Mouse (Mus musculus) lung, postnatal 0 days (tissue): Measurements from ENCODE around the gene Hyou1. TPM values are rescaled to one million over a fixed set of nuclear protein-coding genes. Genes with fewer than 3 reads are reported as not detected.
"Not testable (repeated sequence)": the region's sequence is repeated elsewhere in the genome, so short reads cannot be mapped to it uniquely, and the experiment has no call there.

Experiments used
- ATAC-seq: fragments of 200-750 bp; cut with Nextera tagmentation; 2 replicates; pipeline ENCODE4 v1.8.0; 2017; ENCODE audit warnings: moderate library complexity
- DNase-seq: peaks from one replicate; pipeline ENCODE4 v3.0.0-alpha.2; 2016; ENCODE audit warnings: low spot score
- H3K27ac ChIP-seq: fragments of 300-500 bp; sonication (generic); 2 replicates; pipeline ENCODE4 v1.5.1; 2014; ENCODE audit warnings: antibody characterized with exemption, mild to moderate bottlenecking, low read length, mixed read lengths
- H3K27me3 ChIP-seq: fragments of 300-500 bp; sonication (generic); replicated peaks from 2 replicates; pipeline ENCODE4 v1.6.1; 2014; ENCODE audit warnings: low read length, mixed read lengths; ENCODE audit not compliant: insufficient read depth
- H3K36me3 ChIP-seq: fragments of 300-500 bp; sonication (generic); 2 replicates; pipeline ENCODE4 v1.6.1; 2014; ENCODE audit warnings: low read length, mixed read lengths; ENCODE audit not compliant: insufficient read depth
- H3K4me1 ChIP-seq: fragments of 300-500 bp; sonication (generic); 2 replicates; pipeline ENCODE4 v1.6.1; 2014; ENCODE audit warnings: antibody characterized with exemption, low read depth, low read length, mixed read lengths; ENCODE audit not compliant: insufficient read depth
- H3K4me2 ChIP-seq: fragments of 300-500 bp; sonication (generic); replicated peaks from 2 replicates; pipeline ENCODE4 v1.6.1; 2014; ENCODE audit warnings: low read depth, mild to moderate bottlenecking, low read length, moderate library complexity, mixed read lengths
- H3K4me3 ChIP-seq: fragments of 300-500 bp; sonication (generic); 2 replicates; pipeline ENCODE4 v1.5.1; 2014; ENCODE audit warnings: low read depth, low read length
- H3K9ac ChIP-seq: fragments of 300-500 bp; sonication (generic); replicated peaks from 2 replicates; pipeline ENCODE4 v1.6.1; 2014; ENCODE audit warnings: low read depth, mild to moderate bottlenecking
- H3K9me3 ChIP-seq: fragments of 300-500 bp; sonication (generic); 2 replicates; pipeline ENCODE4 v1.6.1; 2016; ENCODE audit warnings: low read length, mixed read lengths
- CTCF ChIP-seq: IDR thresholded peaks from 2 replicates; pipeline ENCODE4 v1.5.1; 2016; ENCODE audit warnings: antibody characterized with exemption, mild to moderate bottlenecking
- EP300 ChIP-seq: IDR thresholded peaks from 2 replicates; pipeline ENCODE4 v1.6.1; 2016; ENCODE audit warnings: antibody characterized with exemption, mild to moderate bottlenecking, control low read depth
- WGBS: fragments of 180-500 bp; shearing (Covaris S2); extraction: QIAGEN DNeasy Blood & Tissue Kit; methylation state at CpG from one replicate; pipeline ENCODE4 v1.1.7; 2014; 5-methylcytosine and 5-hydroxymethylcytosine counted together
- polyA plus RNA-seq: library from polyadenylated mRNA; unstranded; fragments of >200 nt; fragmentation: Nextera tagmentation; extraction: Ambion mirVana; gene quantifications from 2 replicates; pipeline ENCODE4 v1.2.1, GENCODE M21; 2015

Gene Hyou1
- polyA plus RNA-seq, 1 experiment from 2014 or later: 11.4 TPM

- Histone ChIP-seq H3K9ac (peak overlapping the region; percentile 81), H3K27me3 (no peaks in the 10 kb centered on the region), H3K4me1 (peaks cover 5% of the 10 kb centered on the region), H3K4me3 (peak overlapping the region; percentile 65), H3K36me3 (peaks cover 15% of the 10 kb centered on the region; the same call in 1 of the 2 replicates), H3K9me3 (no peaks in the 10 kb centered on the region), H3K27ac (0 out of 2 replicates have a peak overlapping the region, but pooled peaks have one; percentile 83), H3K4me2 (peak overlapping the region; percentile 98)
- TF ChIP-seq CTCF (no peak), EP300 (no peak)
- no peak for DNase-seq
- WGBS: 2% methylated on average over 5 of the region's 5 CpGs
- no peak for ATAC-seq
Measured at GRCm38 (mm10) chr9:44336093-44336406, 43.2 kb upstream of the Hyou1 start.

- H3K36me3 ChIP-seq: peaks cover 15% of the 10 kb centered on the region; the same call in 1 of the 2 replicates
Measured at GRCm38 (mm10) chr9:44336513-44336912, 42.8 kb upstream of the Hyou1 start.

GRCm38 (mm10) chr9:44336964-44337363 is 42.3 kb upstream of the Hyou1 start:
- peaks cover 15% of the 10 kb centered on the region; the same call in 1 of the 2 replicates for H3K36me3 ChIP-seq
- no peak overlapping the region for H3K27ac ChIP-seq
- 42% methylated on average over 3 of the region's 3 CpGs for WGBS

More at GRCm38 (mm10) chr9:44336513-44336912, 42.8 kb upstream of the Hyou1 start:
- H3K9ac ChIP-seq, H3K27ac ChIP-seq, H3K27me3 ChIP-seq, DNase-seq, H3K9me3 ChIP-seq, H3K4me3 ChIP-seq, ATAC-seq, H3K4me1 ChIP-seq: not testable (repeated sequence)
- WGBS: 25% methylated on average over 4 of the region's 4 CpGs
- H3K4me2 ChIP-seq: peak overlapping the region; percentile 98; the same call in 1 of the 2 replicates

GRCm38 (mm10) chr9:44337436-44338169 is 41.7 kb upstream of the Hyou1 start:
- no peak overlapping the region for H3K4me3 ChIP-seq
- 53% methylated on average over 9 of the region's 9 CpGs for WGBS
- H3K9me3 ChIP-seq: no peaks in the 10 kb centered on the region
- ATAC-seq (no peak), DNase-seq (no peak)
- H3K27me3 ChIP-seq: no peaks in the 10 kb centered on the region
- H3K4me1 ChIP-seq: peaks cover 5% of the 10 kb centered on the region
- no peak for TF ChIP-seq CTCF
- no peak for TF ChIP-seq EP300
- H3K9ac ChIP-seq: no peak overlapping the region
- peaks cover 11% of the 10 kb centered on the region; the same call in 1 of the 2 replicates for H3K36me3 ChIP-seq
- H3K4me2 ChIP-seq: no peak overlapping the region
- H3K27ac ChIP-seq: no peak overlapping the region

More at GRCm38 (mm10) chr9:44336964-44337363, 42.3 kb upstream of the Hyou1 start:
- Histone ChIP-seq H3K9ac (no peak overlapping the region), H3K27me3 (no peaks in the 10 kb centered on the region), H3K9me3 (no peaks in the 10 kb centered on the region), H3K4me2 (peak overlapping the region; percentile 98; the same call in 1 of the 2 replicates), H3K4me1 (peaks cover 5% of the 10 kb centered on the region), H3K4me3 (no peak overlapping the region)
- no peak for TF ChIP-seq EP300
- no peak for TF ChIP-seq CTCF
- DNase-seq: no peak
- ATAC-seq: no peak

GRCm38 (mm10) chr9:44338574-44338973 is 40.7 kb upstream of the Hyou1 start:
- no peak overlapping the region for H3K27ac ChIP-seq
- no peaks in the 10 kb centered on the region for H3K9me3 ChIP-seq
- ATAC-seq: no peak
- H3K9ac ChIP-seq: no peak overlapping the region
- 73% methylated on average over 5 of the region's 5 CpGs for WGBS
- H3K27me3 ChIP-seq: no peaks in the 10 kb centered on the region
- DNase-seq: no peak
- TF ChIP-seq EP300 (no peak), CTCF (peak; percentile 32; the same call in 1 of the 2 replicates)
- H3K4me2 ChIP-seq: no peak overlapping the region
- H3K4me1 ChIP-seq: peaks cover 13% of the 10 kb centered on the region
- H3K4me3 ChIP-seq: no peak overlapping the region
- H3K36me3 ChIP-seq: peaks cover 4% of the 10 kb centered on the region; the same call in 1 of the 2 replicates

- no peak overlapping the region for H3K4me2 ChIP-seq
- no peak overlapping the region for H3K9ac ChIP-seq
- WGBS: 85% methylated on average over 5 of the region's 5 CpGs
- H3K27ac ChIP-seq: no peak overlapping the region
- TF ChIP-seq EP300: no peak
- TF ChIP-seq CTCF: no peak
- peaks cover 4% of the 10 kb centered on the region; the same call in 1 of the 2 replicates for H3K36me3 ChIP-seq
- no peaks in the 10 kb centered on the region for H3K27me3 ChIP-seq
- no peak overlapping the region for H3K4me3 ChIP-seq
- no peak for DNase-seq
- no peaks in the 10 kb centered on the region for H3K9me3 ChIP-seq
- peaks cover 8% of the 10 kb centered on the region; the same call in 1 of the 2 replicates for H3K4me1 ChIP-seq
- ATAC-seq: no peak
Measured at GRCm38 (mm10) chr9:44341487-44341886, 37.8 kb upstream of the Hyou1 start.
